Mouse (Mus musculus): ENCODE results near the gene Vmn1r114. TPM values are rescaled to one million over a fixed set of nuclear protein-coding genes. Genes with fewer than 3 reads are reported as not detected.
"Not testable (repeated sequence)": the region's sequence is repeated elsewhere in the genome, so short reads cannot be mapped to it uniquely, and the experiment has no call there.

Gene Vmn1r114
- polyA plus RNA-seq (2015; fragmentation: Nextera tagmentation; extraction: Ambion mirVana), result not detected in 2 replicates

DNA sequence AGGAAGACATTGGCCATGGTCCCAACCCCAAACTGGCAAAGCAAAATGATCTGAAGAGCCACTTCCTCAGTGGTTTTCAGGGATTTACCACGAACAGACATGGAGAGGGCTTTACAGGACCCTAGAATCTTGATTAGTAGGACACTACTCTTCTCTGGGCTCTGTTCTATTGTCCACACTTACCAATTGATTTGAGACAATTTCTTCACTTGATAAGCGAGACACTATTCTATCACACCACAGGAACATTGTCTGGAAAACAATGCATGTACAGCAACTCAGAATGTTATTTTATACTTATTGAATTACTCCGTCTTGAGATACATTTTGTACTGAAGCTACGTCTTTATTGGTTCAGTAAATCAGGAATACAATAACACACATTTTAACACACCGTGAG is at the start of gene Vmn1r114:
TSS of gene Vmn1r114 (minus strand) at position 101 of the 400 bp plus-strand sequence.
- H3K4me3 ChIP-seq; H3K9ac ChIP-seq; H3K4me2 ChIP-seq; H3K4me1 ChIP-seq; ATAC-seq (ENCODE audit: extremely low read depth, insufficient number of reproducible peaks, low FRiP score, low TSS enrichment); H3K36me3 ChIP-seq; H3K27ac ChIP-seq (replicated peaks); H3K9me3 ChIP-seq; H3K27me3 ChIP-seq (replicated peaks): not testable (repeated sequence)
- no CpG with 5 or more reads among the region's 5 CpGs for WGBS

DNA sequence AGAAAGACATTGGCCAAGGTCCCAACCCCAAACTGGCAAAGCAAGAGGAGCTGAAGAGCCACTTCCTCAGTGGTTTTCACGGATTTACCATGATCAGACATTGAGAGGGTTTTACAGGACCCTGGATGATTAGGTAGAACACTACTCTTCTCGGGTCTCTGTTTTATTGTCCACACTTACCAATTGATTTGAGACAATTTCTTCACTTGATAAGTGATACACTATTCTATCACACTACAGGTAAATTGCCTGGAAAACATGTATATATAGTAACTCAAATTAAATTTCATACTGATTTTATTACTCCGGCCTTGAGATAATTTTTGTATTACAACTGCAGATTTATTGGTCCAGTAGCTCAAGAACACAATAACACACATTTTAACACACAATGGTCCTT is 32.9 kb upstream of the Vmn1r114 start, which contains the start of gene Vmn1r115:
TSS of gene Vmn1r115 (minus strand) at position 101 of the 400 bp plus-strand sequence.
- WGBS, result 75% methylated on average over 1 of the region's 3 CpGs
- H3K4me2 ChIP-seq; H3K4me1 ChIP-seq; H3K4me3 ChIP-seq; H3K9ac ChIP-seq; H3K27ac ChIP-seq (replicated peaks); H3K36me3 ChIP-seq; ATAC-seq (ENCODE audit: extremely low read depth, insufficient number of reproducible peaks, low FRiP score, low TSS enrichment); H3K27me3 ChIP-seq (replicated peaks); H3K9me3 ChIP-seq: not testable (repeated sequence)

DNA sequence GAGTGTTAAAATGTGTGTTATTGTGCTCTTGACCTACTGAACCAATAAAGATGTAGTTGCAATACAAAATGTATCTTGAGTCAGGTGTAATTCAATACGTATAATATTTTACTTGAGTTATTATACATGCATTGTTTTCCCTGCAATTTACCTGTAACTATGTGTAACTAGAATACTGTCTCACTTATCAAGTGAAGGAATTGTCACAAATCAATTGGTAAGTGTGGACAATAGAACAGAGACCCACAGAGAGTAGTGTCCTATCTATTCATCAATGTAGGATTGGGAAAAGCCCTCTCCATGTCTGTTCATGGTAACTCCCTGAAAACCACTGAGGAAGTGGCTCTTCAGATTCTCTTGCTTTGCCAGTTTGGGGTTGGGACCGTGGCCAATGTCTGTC is 25.0 kb downstream of the Vmn1r114 start, which contains the start of gene Vmn1r113:
TSS of gene Vmn1r113 (plus strand) at position 301 of the 400 bp plus-strand sequence.
- H3K9me3 ChIP-seq; H3K27ac ChIP-seq (replicated peaks); ATAC-seq (ENCODE audit: extremely low read depth, insufficient number of reproducible peaks, low FRiP score, low TSS enrichment); H3K9ac ChIP-seq; H3K4me3 ChIP-seq; H3K27me3 ChIP-seq (replicated peaks); H3K36me3 ChIP-seq; H3K4me2 ChIP-seq; H3K4me1 ChIP-seq: not testable (repeated sequence)
- 46% methylated on average over 2 of the region's 2 CpGs for WGBS

DNA sequence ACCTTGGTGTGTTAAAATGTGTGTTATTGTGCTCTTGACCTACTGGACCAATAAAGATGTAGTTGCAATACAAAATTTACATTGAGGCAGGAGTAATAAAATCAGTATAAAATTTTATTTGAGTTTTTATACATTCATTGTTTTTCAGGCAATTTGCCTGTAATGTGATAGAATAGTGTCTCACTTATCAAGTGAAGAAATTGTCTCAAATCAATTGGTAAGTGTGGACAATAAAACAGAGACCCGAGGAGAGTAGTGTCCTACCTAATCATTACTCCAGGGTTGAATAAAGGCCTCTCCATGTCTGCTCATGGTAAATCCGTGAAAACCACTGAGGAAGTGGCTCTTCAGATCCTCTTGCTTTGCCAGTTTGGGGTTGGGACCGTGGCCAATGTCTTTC is 41.1 kb downstream of the Vmn1r114 start, which contains the start of gene Vmn1r112:
TSS of gene Vmn1r112 (plus strand) at position 301 of the 400 bp plus-strand sequence.
- H3K4me1 ChIP-seq; H3K27me3 ChIP-seq (replicated peaks); ATAC-seq (ENCODE audit: extremely low read depth, insufficient number of reproducible peaks, low FRiP score, low TSS enrichment); H3K4me3 ChIP-seq; H3K4me2 ChIP-seq; H3K27ac ChIP-seq (replicated peaks); H3K36me3 ChIP-seq; H3K9ac ChIP-seq; H3K9me3 ChIP-seq: not testable (repeated sequence)
- no CpG with 5 or more reads among the region's 3 CpGs for WGBS

Other genes starting within 250 kb of the Vmn1r114 start
- gene Gm4141, start 235.9 kb downstream of the Vmn1r114 start, polyA plus RNA-seq (2015; fragmentation: Nextera tagmentation; extraction: Ambion mirVana), result not detected in 2 replicates
- not detected in 2 replicates for gene Gm4513, start 213.2 kb downstream of the Vmn1r114 start, polyA plus RNA-seq (2015; fragmentation: Nextera tagmentation; extraction: Ambion mirVana)
- gene Vmn1r107, start 143.3 kb downstream of the Vmn1r114 start, polyA plus RNA-seq (2015; fragmentation: Nextera tagmentation; extraction: Ambion mirVana), result not detected in 2 replicates
- not detected in 2 replicates for gene Vmn1r111, start 109.0 kb downstream of the Vmn1r114 start, polyA plus RNA-seq (2015; fragmentation: Nextera tagmentation; extraction: Ambion mirVana)
- gene Gm10668, start 81.6 kb downstream of the Vmn1r114 start, polyA plus RNA-seq (2015; fragmentation: Nextera tagmentation; extraction: Ambion mirVana), result not detected in 2 replicates
- not detected in 2 replicates for gene Vmn1r112, start 41.0 kb downstream of the Vmn1r114 start, polyA plus RNA-seq (2015; fragmentation: Nextera tagmentation; extraction: Ambion mirVana)
- not detected in 2 replicates for gene Vmn1r113, start 24.9 kb downstream of the Vmn1r114 start, polyA plus RNA-seq (2015; fragmentation: Nextera tagmentation; extraction: Ambion mirVana)
- gene Vmn1r115, start 32.8 kb upstream of the Vmn1r114 start, polyA plus RNA-seq (2015; fragmentation: Nextera tagmentation; extraction: Ambion mirVana), result not detected in 2 replicates
- gene Vmn1r116, start 60.1 kb upstream of the Vmn1r114 start, polyA plus RNA-seq (2015; fragmentation: Nextera tagmentation; extraction: Ambion mirVana), result not detected in 2 replicates
- not detected in 2 replicates for gene Vmn1r117, start 71.9 kb upstream of the Vmn1r114 start, polyA plus RNA-seq (2015; fragmentation: Nextera tagmentation; extraction: Ambion mirVana)
- not detected in 2 replicates for gene Vmn1r118, start 100.2 kb upstream of the Vmn1r114 start, polyA plus RNA-seq (2015; fragmentation: Nextera tagmentation; extraction: Ambion mirVana)
- gene Vmn1r119, start 200.3 kb upstream of the Vmn1r114 start, polyA plus RNA-seq (2015; fragmentation: Nextera tagmentation; extraction: Ambion mirVana), result not detected in 2 replicates
- gene Vmn1r120, start 241.6 kb upstream of the Vmn1r114 start, polyA plus RNA-seq (2015; fragmentation: Nextera tagmentation; extraction: Ambion mirVana), result not detected in 2 replicates